ENCODE assay signal across 2 mouse cellular contexts in genomic region chr17:87676916-87677474, GRCm38 (mm10). TPM values are rescaled to one million over a fixed set of nuclear protein-coding genes. Genes with fewer than 3 reads are reported as not detected.
"Had no signal": no experiment of that assay in that cellular context is flagged by ENCODE, and none has a peak within 500 bp of the region (broad histone marks: within the 10 kb centered on the region; RNA-seq: fewer than 3 reads in every experiment).

No protein-coding gene starts in this region.

RNA-seq across cellular contexts. Expression of gene Epcam, which starts 41.2 kb away (rescaled TPM):
- total RNA-seq: left cerebral cortex, adult 18-20 months had no signal
- polyA plus RNA-seq: myocyte had no signal
